Mouse (Mus musculus) left cerebral cortex, postnatal 14 days (tissue): ENCODE measurements at regions not wholly inside any gene's neighbourhood (a gene's known extent, or its start where the extent isn't known, plus 50 kb on each side); places are given as distances from the start of the nearest gene placed in this dataset.

Experiments used
- DNase-seq, 2 experiments: peaks; one replicate each; pipeline ENCODE4 v3.0.0; 2021 to 2022; ENCODE audit warnings: low spot score in 2 of 2, mixed read lengths in 1 of 2
- intact Hi-C: fragments of 180-260 bp; cut with DNase I; formaldehyde crosslinking; loops from one replicate; pipeline ENCODE4 v1.15.1; 2025

DNA sequence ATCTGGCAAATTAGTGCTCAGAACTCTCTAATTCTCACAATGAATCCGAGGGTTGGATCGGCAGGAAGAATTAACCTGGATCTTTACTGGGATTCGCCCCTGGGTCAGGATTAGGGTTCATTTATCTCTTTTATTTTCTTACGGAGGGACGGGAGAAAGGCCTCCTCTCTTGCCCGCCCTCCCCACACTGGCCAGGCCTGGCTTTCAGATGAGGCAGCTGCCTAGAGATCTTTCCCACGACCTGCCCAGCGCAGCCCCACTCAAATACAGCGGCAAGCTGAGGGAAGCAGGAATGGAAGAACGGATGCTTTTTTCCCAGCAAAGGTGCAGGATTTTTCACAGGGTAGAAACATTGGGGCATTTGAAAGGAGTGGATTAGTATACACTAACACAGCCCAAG lies 289.9 kb downstream of the Sox9 start:
- intact Hi-C loops: no loop called here
- DNase-seq: no peak

DNA sequence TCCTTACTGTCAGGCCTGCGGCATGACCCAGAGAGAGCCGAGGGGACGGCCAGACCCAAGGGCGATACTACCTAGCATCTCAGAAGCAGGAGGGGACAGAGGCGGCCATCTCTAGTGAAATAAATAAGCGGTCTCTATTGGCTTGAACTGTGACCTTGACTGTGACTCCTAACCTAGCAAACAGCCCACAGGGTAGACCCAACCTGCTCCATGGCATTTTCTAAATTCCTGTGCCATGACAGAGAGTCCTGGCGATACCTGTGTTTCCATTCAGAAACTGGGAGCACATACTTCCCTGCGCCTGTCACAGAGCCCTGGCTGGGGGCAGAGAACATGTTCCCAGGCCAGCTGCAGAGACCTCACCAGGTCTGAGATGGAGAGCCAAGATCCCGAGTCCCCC lies 292.3 kb downstream of the Sox9 start:
- no peak for DNase-seq
- intact Hi-C loops: no loop called here

DNA sequence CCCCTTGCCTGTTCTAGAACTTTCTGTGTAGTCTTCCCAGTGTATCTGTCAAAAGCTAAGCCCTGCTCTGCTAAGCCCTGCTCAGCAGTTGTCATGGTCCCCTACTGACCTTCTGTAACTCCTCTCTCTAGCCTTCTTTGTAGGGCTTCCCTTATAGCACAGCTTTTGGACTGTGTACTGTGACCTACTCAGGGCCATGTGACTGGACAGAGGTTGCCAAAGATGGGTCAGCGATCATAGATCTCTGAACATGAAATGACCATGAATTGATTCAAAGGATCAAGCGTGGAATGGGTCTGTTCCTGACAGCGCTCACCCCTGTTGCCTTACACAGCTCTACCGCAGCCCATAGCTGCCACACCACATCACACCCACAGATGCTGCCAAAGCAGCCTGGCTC lies 294.3 kb downstream of the Sox9 start:
- no peak for DNase-seq
- intact Hi-C loops: no loop called here

DNA sequence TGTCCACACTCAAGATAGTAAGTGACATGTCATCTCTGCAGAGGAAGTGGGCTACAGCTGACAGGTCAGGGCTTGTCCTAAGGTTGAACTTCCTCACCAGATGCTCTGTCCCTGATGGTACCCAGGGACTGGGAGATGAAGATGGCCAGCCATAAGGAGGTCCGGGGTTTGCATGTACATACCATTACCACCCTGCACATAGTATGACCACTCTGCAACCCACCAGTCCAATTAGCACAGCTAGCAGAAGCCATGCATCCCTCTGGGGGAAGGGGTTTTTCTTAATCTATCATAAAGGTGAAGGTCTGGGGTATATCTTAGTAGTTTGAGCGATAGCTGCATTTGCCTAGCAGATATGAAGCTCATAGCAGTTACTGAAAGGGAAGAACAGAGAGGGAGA lies 298.3 kb downstream of the Sox9 start:
- intact Hi-C loops: no loop called here
- no peak for DNase-seq

DNA sequence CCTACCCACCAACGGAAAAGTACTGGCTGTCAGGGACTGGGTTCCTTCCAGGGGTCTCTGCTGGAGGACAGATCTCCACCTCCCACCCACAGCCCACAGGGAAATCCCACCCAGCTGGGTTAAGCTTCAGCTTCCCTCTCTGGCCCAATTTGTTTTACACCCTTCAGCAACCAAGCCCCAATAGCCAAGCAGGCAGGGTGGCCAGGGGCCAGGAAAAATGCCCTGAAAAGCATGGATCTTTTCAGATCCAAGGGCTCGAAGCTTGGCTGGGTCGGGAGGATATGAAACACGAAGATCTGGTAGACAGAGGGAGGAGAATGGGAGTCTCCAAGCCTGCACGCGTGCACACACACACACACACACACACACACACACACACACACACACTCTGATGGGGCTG lies 302.4 kb downstream of the Sox9 start:
- intact Hi-C loops: no loop called here
- DNase-seq: no peak

GRCm38 (mm10) chr11:113085556-113085955 lies 303.5 kb downstream of the Sox9 start:
- intact Hi-C loops: no loop called here
- no peak for DNase-seq

GRCm38 (mm10) chr11:113087084-113087483 lies 305.1 kb downstream of the Sox9 start:
- DNase-seq: no peak
- intact Hi-C loops: no loop called here

DNA sequence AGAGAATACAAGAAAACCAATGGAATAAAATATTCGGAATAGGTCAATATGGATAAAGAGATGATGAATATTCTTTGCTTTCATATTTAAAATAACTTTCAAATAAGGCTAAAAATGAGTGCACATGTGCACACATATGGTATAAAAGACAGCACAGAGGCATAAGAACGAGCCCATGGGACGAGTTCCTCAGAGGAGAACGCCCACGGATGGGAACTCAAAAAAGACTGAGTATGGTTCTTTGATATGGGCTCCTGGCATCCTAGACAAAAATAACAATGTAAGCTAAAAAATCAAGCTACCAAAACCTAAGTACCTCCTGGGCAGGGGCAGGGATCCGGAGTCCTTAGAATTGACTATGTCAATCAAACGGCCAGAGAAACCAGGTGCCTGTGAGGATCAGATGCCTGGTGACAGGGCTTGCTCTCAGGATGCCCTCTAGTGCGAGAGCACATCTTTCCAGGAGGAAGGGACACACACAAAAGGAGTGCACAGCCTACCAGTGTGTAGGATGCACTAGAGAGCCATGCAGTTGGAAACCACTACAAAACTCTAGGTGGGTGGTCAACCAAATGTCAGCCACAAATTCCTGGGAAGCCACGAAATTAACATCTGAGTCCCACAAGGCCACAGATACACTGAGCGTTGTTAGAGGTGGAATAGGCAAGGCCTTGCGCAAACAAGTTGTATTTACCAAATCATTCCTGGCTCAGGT lies 307.8 kb downstream of the Sox9 start:
- peak in 1 of 2 experiments; percentile 44 for DNase-seq
- intact Hi-C loops: no loop called here

DNA sequence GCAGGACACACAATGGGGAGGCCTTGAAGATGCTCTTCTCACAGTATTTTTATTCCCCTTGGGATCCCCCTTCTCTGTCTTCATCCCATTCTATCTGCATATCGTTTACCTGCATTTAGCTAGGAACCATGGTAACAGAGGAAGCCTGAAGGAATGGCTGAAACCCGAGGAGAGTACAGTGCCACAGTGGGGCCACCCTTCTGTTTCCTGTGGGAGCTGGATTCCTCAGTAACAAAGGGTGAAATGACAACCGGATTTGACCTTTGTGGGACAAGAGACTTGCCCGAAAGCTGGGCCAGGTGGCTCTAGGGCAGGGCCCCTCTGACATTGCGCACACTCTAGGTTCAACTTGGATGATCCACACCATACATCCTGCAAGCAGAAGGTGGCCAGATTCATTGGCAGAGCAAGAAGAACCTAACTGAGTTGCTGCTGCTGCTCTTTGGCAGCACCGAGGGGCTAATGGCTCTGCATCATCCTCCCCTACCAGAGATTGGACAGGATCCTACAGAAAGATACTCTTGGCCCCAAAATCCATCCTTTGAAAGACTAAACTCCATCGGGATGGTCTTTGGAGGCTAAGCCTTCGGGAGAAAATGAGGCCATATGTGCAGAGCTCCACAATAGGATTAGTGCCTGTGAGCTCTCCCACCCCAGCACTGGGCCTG lies 310.0 kb downstream of the Sox9 start:
- DNase-seq: no peak
- intact Hi-C loops: no loop called here

GRCm38 (mm10) chr11:113093895-113094445 lies 311.9 kb downstream of the Sox9 start:
- no peak for DNase-seq
- intact Hi-C loops: no loop called here

GRCm38 (mm10) chr11:113095625-113096024 lies 313.6 kb downstream of the Sox9 start:
- DNase-seq: no peak
- intact Hi-C loops: no loop called here

DNA sequence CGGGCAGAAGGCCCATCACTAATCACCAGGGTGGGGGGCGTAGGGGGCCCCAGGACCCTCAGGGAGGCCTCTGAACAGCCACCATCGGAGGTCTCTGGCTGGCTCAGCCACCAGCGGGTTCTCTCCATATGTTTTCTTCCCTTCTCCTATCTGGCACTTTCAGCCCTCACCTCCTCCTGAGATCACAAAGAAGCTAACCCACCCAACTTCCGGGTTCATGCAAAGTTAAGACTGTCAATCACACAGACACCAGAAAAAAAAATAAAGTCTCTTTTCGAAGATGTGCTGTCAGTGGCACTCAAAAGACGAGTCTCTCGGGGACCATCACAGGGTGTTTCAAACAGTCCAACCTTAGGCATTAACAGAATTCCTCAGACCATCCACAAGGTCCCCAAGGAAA lies 314.2 kb downstream of the Sox9 start:
- intact Hi-C loops: no loop called here

GRCm38 (mm10) chr11:113098360-113098759 lies 316.3 kb downstream of the Sox9 start:
- no peak for DNase-seq
- intact Hi-C loops: no loop called here

More for the DNA sequence above, 314.2 kb downstream of the Sox9 start:
- DNase-seq: no peak

GRCm38 (mm10) chr11:113100800-113101199 lies 318.8 kb downstream of the Sox9 start:
- DNase-seq: no peak
- intact Hi-C loops: no loop called here

- intact Hi-C loops: no loop called here
- DNase-seq: no peak
Observed at GRCm38 (mm10) chr11:113101534-113101933, 319.5 kb downstream of the Sox9 start.

- DNase-seq: no peak
- intact Hi-C loops: no loop called here
Observed at GRCm38 (mm10) chr11:113103161-113103845, 321.3 kb downstream of the Sox9 start.

DNA sequence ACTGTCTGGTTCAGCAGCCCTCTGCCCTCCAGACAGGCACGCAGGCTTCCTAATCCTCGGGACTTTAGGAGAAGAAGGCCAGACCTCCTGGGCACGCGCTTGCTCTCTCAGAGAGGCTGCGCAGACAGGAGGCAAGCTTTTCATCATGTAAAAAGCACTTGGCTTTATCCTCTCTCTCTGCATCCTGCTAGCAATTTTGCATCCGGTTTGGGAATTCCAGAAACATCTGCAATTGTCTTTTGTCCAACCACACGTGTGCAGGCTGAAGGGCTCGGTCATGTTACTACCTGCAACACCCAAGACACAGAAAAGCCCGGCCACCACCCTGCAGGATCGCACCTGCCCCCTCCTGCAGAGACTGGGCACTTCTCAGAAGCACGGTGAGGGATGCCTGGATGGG lies 323.3 kb downstream of the Sox9 start:
- DNase-seq: no peak
- intact Hi-C loops: no loop called here

GRCm38 (mm10) chr11:113107205-113107844 lies 325.3 kb downstream of the Sox9 start:
- no peak for DNase-seq
- intact Hi-C loops: no loop called here

GRCm38 (mm10) chr11:113107966-113108699 lies 326.1 kb downstream of the Sox9 start:
- intact Hi-C loops: no loop called here
- DNase-seq: no peak
